Mouse (Mus musculus) testis, postnatal 14 days (tissue): ENCODE measurements around the gene Gzma.

ENCODE experiments used
- DNase-seq: peaks from one replicate; pipeline ENCODE4 v3.0.0; 2021; ENCODE audit warnings: low spot score

Gene Gzma

DNA sequence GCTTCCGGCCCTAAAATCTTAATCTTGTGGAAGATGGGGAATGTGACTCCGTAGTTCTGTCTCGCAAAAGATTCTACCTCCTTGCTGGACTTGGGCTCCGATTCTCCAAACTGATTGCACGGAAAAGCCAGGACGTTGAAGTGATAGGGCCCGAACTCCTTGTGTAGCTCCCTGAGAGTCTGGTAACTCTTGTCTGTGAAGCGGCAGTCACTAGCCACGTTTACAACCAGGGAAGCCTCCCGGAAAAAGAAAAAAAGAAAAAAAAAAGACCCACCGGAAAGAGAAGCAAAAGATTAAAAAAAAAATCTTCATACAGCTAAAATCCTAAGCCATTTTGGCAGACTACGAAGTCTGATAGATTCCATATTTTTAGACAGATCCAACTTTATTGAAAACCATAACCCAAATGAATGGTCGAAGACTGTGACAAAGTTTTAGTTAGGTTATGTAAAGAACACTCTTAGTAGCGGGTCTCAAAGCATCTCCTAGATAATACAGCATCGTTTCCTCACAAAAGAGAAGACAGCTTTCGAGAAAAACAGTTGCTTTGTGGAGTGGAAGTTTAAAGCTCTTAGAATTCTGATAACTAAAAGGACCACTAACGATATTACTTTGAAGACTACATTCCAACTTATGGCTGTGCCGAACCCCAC is 55.2 kb downstream of the Gzma start:
- no peak for DNase-seq

DNA sequence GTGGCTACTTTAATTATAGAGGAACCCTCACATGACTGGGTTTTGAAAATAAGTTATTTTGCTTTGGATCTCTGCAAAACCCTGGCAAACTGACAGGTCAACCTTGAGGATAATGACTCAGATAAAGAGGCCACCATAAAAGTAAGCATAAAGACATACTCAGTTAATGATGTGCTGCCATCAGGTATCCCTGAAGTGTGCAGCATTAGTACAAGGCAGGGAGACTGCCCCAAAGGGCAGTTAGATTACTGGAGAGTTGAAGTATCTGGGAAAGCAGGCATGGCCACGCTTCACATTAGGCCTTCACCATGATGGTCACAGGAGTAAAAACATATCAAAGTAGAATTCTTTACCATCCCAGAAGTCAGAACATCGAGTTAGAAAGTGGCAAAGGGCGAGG is 55.9 kb downstream of the Gzma start:
- DNase-seq = no peak
